ENCODE assay signal across 28 mouse cellular contexts in the genomic region with DNA sequence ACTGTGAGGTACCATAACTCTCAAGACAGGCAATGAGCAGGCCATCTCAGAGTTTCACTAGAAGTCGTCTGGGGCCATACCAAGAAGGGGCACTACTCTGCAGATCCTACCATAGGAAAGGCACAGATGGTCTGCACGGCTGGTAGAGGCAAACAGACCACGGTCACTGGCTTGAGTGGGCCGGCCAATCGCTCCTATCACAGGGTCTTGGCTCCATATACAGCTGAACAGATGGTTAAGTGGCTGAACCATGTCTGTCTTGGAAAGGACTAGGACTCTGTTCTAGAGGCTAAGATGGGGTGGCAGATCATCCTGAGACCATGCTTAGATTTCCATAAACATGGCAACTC. TPM values are rescaled to one million over a fixed set of nuclear protein-coding genes. Genes with fewer than 3 reads are reported as not detected.
DNase-seq lines count a peak whose midpoint lies in the region; ATAC-seq and TF ChIP-seq lines count a peak whose summit lies in the region.
"Had no signal": no experiment of that assay in that cellular context is flagged by ENCODE, and none has a peak within 500 bp of the region (broad histone marks: within the 10 kb centered on the region; RNA-seq: fewer than 3 reads in every experiment).

No protein-coding gene starts in this region.

- ATAC-seq in liver, embryonic 12.5 days, result no peak
- no peak for ATAC-seq in liver, embryonic 11.5 days (replicated peaks; ENCODE audit: low FRiP score)
- peak; percentile 61; the same call in 1 of the 2 replicates for ATAC-seq in cerebellum, adult (ENCODE audit: insufficient number of reproducible peaks, low FRiP score, low TSS enrichment)
- ATAC-seq: forebrain, embryonic 16.5 days; intestine, embryonic 16.5 days; midbrain, embryonic 13.5 days; Patski had no signal

- TF ChIP-seq POLR2A in cerebellum, adult 2 months (IDR thresholded peaks at IDR 0.05; ENCODE audit: borderline replicate concordance, insufficient read depth, low read length), result no peak

- no peaks in the 10 kb centered on the region for H3K27me3 ChIP-seq in liver, embryonic 12.5 days (replicated peaks)
- H3K27me3 ChIP-seq in liver, embryonic 11.5 days (replicated peaks; ENCODE audit: control insufficient read depth, insufficient read depth, low read length), result no peaks in the 10 kb centered on the region
- no peaks in the 10 kb centered on the region for H3K27me3 ChIP-seq in cerebellum, adult 2 months (ENCODE audit: control insufficient read depth, insufficient read depth, low read length)
- H3K27me3 ChIP-seq: hindbrain, embryonic 12.5 days; limb, embryonic 12.5 days; lung, embryonic 15.5 days; megakaryocyte, embryonic 14.5 days; midbrain, embryonic 13.5 days; Patski; stomach, embryonic 15.5 days had no signal

- H3K36me3 ChIP-seq in liver, embryonic 12.5 days, result peaks cover 46% of the 10 kb centered on the region
- peaks cover 3% of the 10 kb centered on the region; the same call in 1 of the 2 replicates for H3K36me3 ChIP-seq in liver, embryonic 11.5 days (ENCODE audit: control insufficient read depth, insufficient read depth, low read length)
- H3K36me3 ChIP-seq: lung, embryonic 15.5 days; stomach, embryonic 15.5 days had no signal

- peak overlapping the region; percentile 45 for H3K27ac ChIP-seq in liver, embryonic 12.5 days
- no peak overlapping the region for H3K27ac ChIP-seq in liver, embryonic 11.5 days (ENCODE audit: low read depth, low read length)
- H3K27ac ChIP-seq in cerebellum, adult 2 months (ENCODE audit: insufficient read depth, low read length), result peak overlapping the region; percentile 62
- H3K27ac ChIP-seq: gastrocnemius, adult 2 months; hindbrain, embryonic 12.5 days; kidney, postnatal 0 days; limb, embryonic 12.5 days; liver, embryonic 14.5 days; lung, embryonic 15.5 days; midbrain, embryonic 13.5 days; stomach, embryonic 15.5 days had no signal

- H3K9ac ChIP-seq in liver, embryonic 12.5 days, result no peak overlapping the region
- H3K9ac ChIP-seq in liver, embryonic 11.5 days (ENCODE audit: low read depth, low read length), result no peak overlapping the region
- H3K9ac ChIP-seq: hindbrain, embryonic 12.5 days; limb, embryonic 12.5 days; liver, embryonic 14.5 days; lung, embryonic 15.5 days; midbrain, embryonic 13.5 days; stomach, embryonic 15.5 days had no signal

- 90% methylated on average over 5 of the region's 5 CpGs for WGBS in liver, embryonic 12.5 days (ENCODE audit: insufficient replicate concordance)
- WGBS in liver, embryonic 11.5 days, result 90% methylated on average over 5 of the region's 5 CpGs
- WGBS in cerebellum, adult 2 months, result 11% methylated on average over 5 of the region's 5 CpGs

- DNase-seq in liver, embryonic 11.5 days (ENCODE audit: low spot score), result no peak
- DNase-seq in cerebellum, adult 2 months, result peak; percentile 76 to 90
- DNase-seq in cerebellum, postnatal 14 days, result peak; percentile 81 to 89
- DNase-seq in testis, postnatal 14 days (ENCODE audit: low spot score), result no peak
- no peak for DNase-seq in thymus, postnatal 0 days (ENCODE audit: low spot score)
- no peak for DNase-seq in heart, postnatal 36 days
- DNase-seq: gastrocnemius, adult 2 months; heart, postnatal 14 days; kidney, adult 8-10 months; kidney, postnatal 4 days; layer of hippocampus, postnatal 36 days; lung, postnatal 36 days; right cerebral cortex, postnatal 25 days; thymus, postnatal 25 days had no signal

- peaks cover 48% of the 10 kb centered on the region for H3K4me1 ChIP-seq in liver, embryonic 12.5 days
- H3K4me1 ChIP-seq in liver, embryonic 11.5 days (replicated peaks; ENCODE audit: control insufficient read depth, insufficient read depth, low read length), result peaks cover 7% of the 10 kb centered on the region; the same call in 1 of the 2 replicates
- peaks cover 19% of the 10 kb centered on the region for H3K4me1 ChIP-seq in cerebellum, adult 2 months (ENCODE audit: control insufficient read depth, insufficient read depth, low read length)
- H3K4me1 ChIP-seq: hindbrain, embryonic 12.5 days; limb, embryonic 12.5 days; lung, embryonic 15.5 days; midbrain, embryonic 13.5 days; stomach, embryonic 15.5 days had no signal

- no peak for TF ChIP-seq CTCF in cerebellum, adult 2 months (IDR thresholded peaks at IDR 0.05; ENCODE audit: borderline replicate concordance, insufficient read depth, low read depth, low read length)

- no peak overlapping the region for H3K4me2 ChIP-seq in liver, embryonic 12.5 days
- H3K4me2 ChIP-seq in liver, embryonic 11.5 days, result no peak overlapping the region
- H3K4me2 ChIP-seq: hindbrain, embryonic 12.5 days; limb, embryonic 12.5 days; lung, embryonic 15.5 days; midbrain, embryonic 13.5 days; stomach, embryonic 15.5 days had no signal

- no peaks in the 10 kb centered on the region for H3K9me3 ChIP-seq in liver, embryonic 12.5 days (replicated peaks)
- H3K9me3 ChIP-seq in liver, embryonic 11.5 days (ENCODE audit: control insufficient read depth, low read length), result no peaks in the 10 kb centered on the region
- H3K9me3 ChIP-seq: hindbrain, embryonic 12.5 days; limb, embryonic 12.5 days; lung, embryonic 15.5 days; megakaryocyte, embryonic 14.5 days; midbrain, embryonic 13.5 days; stomach, embryonic 15.5 days had no signal

- H3K4me3 ChIP-seq in liver, embryonic 12.5 days, result no peak overlapping the region
- H3K4me3 ChIP-seq in liver, embryonic 11.5 days (ENCODE audit: low read depth, low read length), result no peak overlapping the region
- H3K4me3 ChIP-seq in cerebellum, adult 2 months (replicated peaks; ENCODE audit: insufficient read depth, low read depth, low read length), result no peak overlapping the region
- H3K4me3 ChIP-seq: gastrocnemius, adult 2 months; hindbrain, embryonic 12.5 days; limb, embryonic 12.5 days; lung, embryonic 15.5 days; megakaryocyte, embryonic 14.5 days; midbrain, embryonic 13.5 days; stomach, embryonic 15.5 days had no signal

- intact Hi-C loops in heart, postnatal 36 days (cut with DNase I), result no loop called here

RNA-seq across cellular contexts. Expression of a gene that starts 27.5 kb away (rescaled TPM):
- 56.1 and 60.9 TPM in 2 replicates for polyA plus RNA-seq in liver, embryonic 12.5 days (2016; fragmentation: Nextera tagmentation; extraction: Ambion mirVana)
- polyA plus RNA-seq in liver, embryonic 11.5 days (2014; fragmentation: Nextera tagmentation; extraction: Ambion mirVana), result 77.9 and 78.2 TPM in 2 replicates
- polyA plus RNA-seq in cerebellum, adult 2 months (2012; rRNA removed), result 140 and 162 TPM in 2 replicates
- polyA plus RNA-seq in thymus, postnatal 0 days (2015; fragmentation: Nextera tagmentation; extraction: Ambion mirVana), result 24.7 and 28.5 TPM in 2 replicates
- 10 to 100 TPM; 27.3 to 44.1 TPM for total RNA-seq in heart, postnatal 36 days (2021)

RNA-seq across cellular contexts. Expression of a gene that starts 27.6 kb away (rescaled TPM):
- 74.6 and 76.1 TPM in 2 replicates for polyA plus RNA-seq in liver, embryonic 12.5 days (2016; fragmentation: Nextera tagmentation; extraction: Ambion mirVana)
- polyA plus RNA-seq in liver, embryonic 11.5 days (2014; fragmentation: Nextera tagmentation; extraction: Ambion mirVana), result 95.3 and 104 TPM in 2 replicates
- 58.9 and 62.3 TPM in 2 replicates for polyA plus RNA-seq in cerebellum, adult 2 months (2012; rRNA removed)
- 73.5 and 85.3 TPM in 2 replicates for polyA plus RNA-seq in thymus, postnatal 0 days (2015; fragmentation: Nextera tagmentation; extraction: Ambion mirVana)
- total RNA-seq in heart, postnatal 36 days (2021), result 10 to 100 TPM; 76.0 to 83.7 TPM

RNA-seq across cellular contexts. Expression of a gene that starts 35.3 kb away (rescaled TPM):
- 5.7 and 6.2 TPM in 2 replicates for polyA plus RNA-seq in liver, embryonic 12.5 days (2016; fragmentation: Nextera tagmentation; extraction: Ambion mirVana)
- polyA plus RNA-seq in liver, embryonic 11.5 days (2014; fragmentation: Nextera tagmentation; extraction: Ambion mirVana), result 20.6 and 22.3 TPM in 2 replicates
- 68.7 and 73.9 TPM in 2 replicates for polyA plus RNA-seq in cerebellum, adult 2 months (2012; rRNA removed)
- 11.7 and 13.0 TPM in 2 replicates for polyA plus RNA-seq in thymus, postnatal 0 days (2015; fragmentation: Nextera tagmentation; extraction: Ambion mirVana)
- total RNA-seq in heart, postnatal 36 days (2021), result 100 to 1,000 TPM; 299 to 300 TPM

RNA-seq across cellular contexts. Expression of a gene that starts 37.1 kb away (rescaled TPM):
- polyA plus RNA-seq in liver, embryonic 12.5 days (2016; fragmentation: Nextera tagmentation; extraction: Ambion mirVana), result 32.0 and 32.7 TPM in 2 replicates
- 39.2 and 48.1 TPM in 2 replicates for polyA plus RNA-seq in liver, embryonic 11.5 days (2014; fragmentation: Nextera tagmentation; extraction: Ambion mirVana)
- 35.8 and 37.9 TPM in 2 replicates for polyA plus RNA-seq in cerebellum, adult 2 months (2012; rRNA removed)
- polyA plus RNA-seq in thymus, postnatal 0 days (2015; fragmentation: Nextera tagmentation; extraction: Ambion mirVana), result 20.3 and 25.4 TPM in 2 replicates
- 10 to 100 TPM; 43.2 to 48.5 TPM for total RNA-seq in heart, postnatal 36 days (2021)

RNA-seq across cellular contexts. Expression of a gene that starts 41.6 kb away (rescaled TPM):
- polyA plus RNA-seq in liver, embryonic 12.5 days (2016; fragmentation: Nextera tagmentation; extraction: Ambion mirVana), result 3.7 and 5.8 TPM in 2 replicates
- 4.3 and 7.2 TPM in 2 replicates for polyA plus RNA-seq in liver, embryonic 11.5 days (2014; fragmentation: Nextera tagmentation; extraction: Ambion mirVana)
- polyA plus RNA-seq in cerebellum, adult 2 months (2012; rRNA removed), result 8.3 and 10.1 TPM in 2 replicates
- polyA plus RNA-seq in thymus, postnatal 0 days (2015; fragmentation: Nextera tagmentation; extraction: Ambion mirVana), result 6.1 and 8.9 TPM in 2 replicates
- 10 to 100 TPM; 24.1 to 24.2 TPM for total RNA-seq in heart, postnatal 36 days (2021)
- total RNA-seq: monocyte, adult 5-6 weeks had no signal

Comparison
In these comparisons a context has a peak if more than half of its experiments do, and no peak if none do; other contexts are left out.
1. DNase-seq: peak in cerebellum, adult 2 months (2 of 2) and cerebellum, postnatal 14 days (2 of 2); none in liver, embryonic 11.5 days (single experiment), testis, postnatal 14 days (single experiment), thymus, postnatal 0 days (single experiment) and heart, postnatal 36 days (0 of 2).